Mouse (Mus musculus): ENCODE results near the gene Smn1.

- TF ChIP-seq CTCF (IDR thresholded peaks at IDR 0.05; ENCODE audit: control insufficient read depth, insufficient read depth, low read length) (no peak), POLR2A (IDR thresholded peaks at IDR 0.05; ENCODE audit: borderline replicate concordance, control insufficient read depth, low read depth, low read length) (peak; percentile 69; the same call in 1 of the 2 replicates)
These were observed 20.9 kb upstream of the Smn1 start, which contains the start of gene Bdp1 for GRCm38 (mm10) chr13:100103748-100104254.
